Mouse (Mus musculus): ENCODE results near the gene Usp5.
"Not testable (repeated sequence)": the region's sequence is repeated elsewhere in the genome, so short reads cannot be mapped to it uniquely, and the experiment has no call there.

Usp5 gene

DNA sequence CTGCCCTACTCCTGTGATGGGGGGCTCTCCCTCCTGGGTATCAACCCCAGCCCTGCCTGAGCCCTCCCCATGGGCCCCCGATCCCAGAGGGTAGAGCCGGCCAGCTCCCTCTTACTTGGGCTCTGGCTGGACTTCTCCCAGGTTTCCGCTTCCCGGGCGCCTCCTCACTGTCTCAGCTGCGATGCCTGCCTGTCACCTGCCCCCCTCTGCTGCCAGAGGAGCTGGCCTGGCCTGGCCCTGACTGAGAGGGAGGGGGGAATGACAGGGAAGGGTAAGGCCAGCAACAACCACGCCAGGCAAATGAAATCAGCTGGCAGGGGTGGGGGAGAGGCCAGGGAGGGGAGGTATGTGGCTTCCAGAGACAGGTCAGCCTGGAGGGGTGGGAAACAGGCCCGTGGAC lies 10.5 kb upstream of the Usp5 start:
- DNase-seq: no peak

GRCm38 (mm10) chr6:124836411-124836810 lies 7.1 kb upstream of the Usp5 start:
- no peak for DNase-seq

- no peak for DNase-seq
These were observed 6.2 kb upstream of the Usp5 start for GRCm38 (mm10) chr6:124835531-124835930.

DNA sequence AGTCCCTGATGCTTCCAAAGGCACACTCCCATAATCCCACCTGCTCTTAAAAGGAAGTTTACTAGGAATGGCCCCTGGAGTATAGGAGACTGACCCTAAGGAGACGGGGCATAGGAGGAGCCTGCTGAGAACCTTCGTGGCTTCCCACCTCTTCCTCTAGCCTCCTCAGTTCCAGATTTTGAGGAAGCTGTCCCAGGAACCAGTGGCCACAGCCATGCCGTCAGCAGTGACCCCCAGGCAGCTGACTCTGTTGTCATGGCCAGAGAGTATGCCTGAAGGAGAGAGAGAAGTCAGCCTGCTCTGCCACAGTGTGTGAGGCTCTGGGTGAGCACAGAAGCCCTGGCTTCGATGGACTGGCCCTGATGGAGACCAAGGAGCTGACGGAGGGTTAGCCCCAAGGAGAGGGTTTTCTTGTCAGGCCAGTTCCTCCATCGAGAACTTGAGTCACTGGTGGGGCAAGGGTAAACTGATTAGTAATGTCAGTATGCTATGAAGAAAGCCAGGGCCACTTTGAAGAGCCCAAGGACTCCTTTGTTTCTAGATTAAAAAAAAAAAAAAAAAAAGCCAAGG lies 5.3 kb upstream of the Usp5 start:
- no peak for DNase-seq

DNA sequence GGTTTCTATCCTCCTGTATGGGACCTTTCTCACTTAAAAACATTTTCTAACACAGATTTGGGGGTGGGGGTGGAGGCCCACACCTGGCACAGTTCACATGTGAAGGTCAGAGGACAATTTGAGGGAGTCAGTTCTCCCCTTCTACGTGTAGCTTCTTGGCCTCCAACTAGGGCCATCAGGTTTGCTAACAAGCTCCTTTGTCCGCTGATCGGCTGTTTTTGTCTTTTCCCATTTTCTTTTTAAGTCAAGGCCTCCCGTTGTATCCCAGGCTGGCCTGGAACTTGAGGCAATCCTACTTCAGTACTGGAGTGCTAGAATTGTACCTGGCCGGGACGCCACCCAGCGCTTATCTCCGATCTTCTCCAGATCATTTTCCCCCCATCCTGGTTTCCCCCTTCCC lies 2.4 kb upstream of the Usp5 start:
- DNase-seq: no peak

DNA sequence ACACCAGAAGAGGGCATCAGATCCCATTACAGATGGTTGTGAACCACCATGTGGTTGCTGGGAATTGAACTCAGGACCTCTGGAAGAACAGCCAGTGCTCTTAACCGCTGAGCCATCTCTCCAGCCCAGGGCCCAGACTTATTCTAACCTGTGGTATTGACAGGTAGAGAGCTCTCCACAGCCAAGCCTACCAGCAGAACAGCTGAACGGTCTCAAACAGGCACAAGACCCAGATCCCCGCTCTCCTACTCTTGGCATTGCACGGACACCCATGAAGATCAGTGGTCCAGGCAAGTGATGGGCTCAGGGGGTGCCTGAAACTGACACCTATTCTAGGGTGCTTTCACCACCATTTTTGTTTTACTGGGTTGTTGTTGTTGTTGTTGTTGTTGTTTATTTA lies 1.9 kb upstream of the Usp5 start:
- DNase-seq: not testable (repeated sequence)

- peak; percentile 93 for DNase-seq
These were observed 766 bp upstream of the Usp5 start for GRCm38 (mm10) chr6:124829799-124830700.

GRCm38 (mm10) chr6:124828101-124828592 lies 1.1 kb downstream of the Usp5 start:
- DNase-seq: peak; percentile 56

DNA sequence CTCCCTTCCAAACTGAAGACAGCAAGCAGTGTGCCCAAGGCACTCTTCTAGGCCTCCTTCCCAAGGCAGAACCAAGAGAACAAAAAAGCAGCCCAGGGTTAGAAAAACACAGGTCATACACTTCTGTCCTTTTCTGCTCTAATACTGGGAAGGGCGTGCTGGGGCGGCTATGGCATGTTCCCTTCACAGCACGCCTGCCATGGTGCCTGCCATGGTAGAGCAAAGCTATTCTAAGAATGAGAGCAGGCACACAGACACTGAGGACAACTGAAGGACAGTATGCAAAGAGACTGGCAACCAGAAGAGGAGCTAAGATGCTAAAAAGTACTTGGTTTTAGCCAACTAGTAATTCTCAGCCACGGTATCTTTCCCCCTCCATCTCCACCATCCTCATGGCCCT lies 7.2 kb downstream of the Usp5 start:
- no peak for DNase-seq

- no peak for DNase-seq
These were observed 8.4 kb downstream of the Usp5 start for GRCm38 (mm10) chr6:124820891-124821290.

GRCm38 (mm10) chr6:124817971-124818370 lies 11.3 kb downstream of the Usp5 start:
- no peak for DNase-seq

GRCm38 (mm10) chr6:124817563-124817962 lies 11.7 kb downstream of the Usp5 start:
- DNase-seq: no peak

DNA sequence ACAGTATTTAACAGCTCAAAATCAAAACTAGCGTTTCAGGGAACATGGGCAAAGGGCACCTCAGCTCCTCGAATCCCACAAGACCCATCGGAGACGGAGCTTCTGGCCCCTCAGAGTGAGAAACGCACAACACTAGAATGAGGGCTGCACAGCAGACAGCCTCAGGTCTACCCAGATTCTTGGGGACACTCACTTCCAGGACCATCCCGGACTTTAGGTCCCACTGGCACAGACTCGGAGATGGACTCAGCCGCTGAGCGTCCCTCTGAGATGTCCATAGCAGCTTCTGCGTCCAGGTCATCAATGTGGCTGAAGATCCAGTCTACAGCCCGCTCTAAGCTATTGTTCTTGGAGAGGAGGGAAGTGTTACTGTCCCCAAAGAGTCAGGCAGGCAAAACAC lies 12.2 kb downstream of the Usp5 start:
- no peak for DNase-seq

DNA sequence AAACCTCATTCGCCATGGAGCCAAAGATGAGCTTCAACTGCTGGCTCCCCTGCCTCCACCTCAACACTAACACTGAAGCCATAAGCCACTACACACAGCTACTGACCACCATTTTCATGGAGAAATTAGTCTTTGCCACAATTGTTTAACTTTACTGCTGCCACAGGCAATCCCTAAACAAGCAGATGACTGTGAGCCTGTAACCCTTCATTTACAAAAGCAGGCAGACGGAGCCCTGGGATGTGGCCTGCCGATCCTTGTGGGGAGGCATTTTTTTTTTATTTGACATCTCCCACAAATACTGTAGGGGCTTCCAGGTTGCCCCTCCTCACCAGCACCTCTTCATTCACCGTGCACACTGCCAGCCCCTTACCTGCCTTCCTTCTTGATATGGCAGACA lies 12.7 kb downstream of the Usp5 start:
- DNase-seq: no peak

- DNase-seq: no peak
These were observed 14.2 kb downstream of the Usp5 start for GRCm38 (mm10) chr6:124814858-124815774.

- no peak for DNase-seq
These were observed 14.8 kb downstream of the Usp5 start for GRCm38 (mm10) chr6:124814448-124814847.

- DNase-seq: peak; percentile 84
These were observed 15.4 kb downstream of the Usp5 start, which contains the start of gene Tpi1 for GRCm38 (mm10) chr6:124813933-124814332. Gene Tpi1 (minus strand): TSS chr6:124814296.

GRCm38 (mm10) chr6:124813496-124813895 lies 15.8 kb downstream of the Usp5 start:
- peak; percentile 81 for DNase-seq

- DNase-seq: no peak
These were observed 16.4 kb downstream of the Usp5 start for GRCm38 (mm10) chr6:124812848-124813247.

GRCm38 (mm10) chr6:124811701-124812560 lies 17.4 kb downstream of the Usp5 start:
- no peak for DNase-seq

GRCm38 (mm10) chr6:124811403-124811665 lies 17.9 kb downstream of the Usp5 start:
- DNase-seq: no peak
